Mouse (Mus musculus) liver, postnatal 0 days (tissue): Measurements from ENCODE around the gene Efcab12.

ENCODE experiments used
- CTCF ChIP-seq: sonication (generic); IDR thresholded peaks from 2 replicates; pipeline ENCODE4 v1.5.1; 2016; ENCODE audit warnings: antibody characterized with exemption, low read depth
- EP300 ChIP-seq: IDR thresholded peaks from 2 replicates; pipeline ENCODE4 v1.6.1; 2016; ENCODE audit warnings: antibody characterized with exemption, low read depth, mild to moderate bottlenecking

GRCm38 (mm10) chr6:115801811-115802210 lies 36.4 kb downstream of the Efcab12 start:
- TF ChIP-seq CTCF = no peak
- TF ChIP-seq EP300 = no peak
